Mouse (Mus musculus): ENCODE data around the gene Iqcd. TPM values are rescaled to one million over a fixed set of nuclear protein-coding genes. Genes with fewer than 3 reads are reported as not detected.

The Iqcd gene
- polyA plus RNA-seq, 1 experiment: 2.1 TPM

DNA sequence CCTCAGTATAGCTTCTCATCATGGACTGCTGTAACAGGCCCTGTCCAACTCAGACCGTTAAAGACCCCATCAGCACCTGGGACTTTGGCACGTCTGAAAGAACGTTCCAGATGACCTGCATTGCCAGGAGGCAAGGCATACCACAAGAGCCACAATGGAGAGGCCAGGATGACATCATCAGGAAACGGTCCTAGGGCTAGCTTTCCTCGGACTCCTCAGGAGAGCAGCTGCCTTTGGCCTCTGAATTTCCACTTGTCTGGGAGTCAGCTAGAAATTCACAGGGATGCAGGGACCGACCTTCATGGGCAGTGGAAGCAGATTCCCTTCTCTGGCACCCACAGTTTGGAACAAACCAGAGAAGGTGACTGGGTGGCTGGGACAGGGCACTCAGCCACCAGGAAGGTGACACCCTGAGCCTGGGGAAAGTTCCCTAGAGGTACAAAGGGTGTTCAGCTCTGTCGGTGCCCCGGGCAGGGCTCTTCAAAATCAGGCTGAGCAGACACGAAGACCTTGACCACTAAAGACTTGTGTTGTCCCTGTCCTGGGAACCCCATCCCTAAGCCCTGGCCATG lies 22.0 kb upstream of the Iqcd start:
- H3K36me3 ChIP-seq (ENCODE audit: control insufficient read depth, insufficient read depth, low read length): no peaks in the 10 kb centered on the region
- no peaks in the 10 kb centered on the region for H3K27me3 ChIP-seq (replicated peaks; ENCODE audit: control insufficient read depth, insufficient read depth, low read length)
- TF ChIP-seq CTCF (conservative IDR thresholded peaks at IDR 0.05; ENCODE audit: insufficient read depth, insufficient read length, low read depth, low read length) (no peak), POLR2A (IDR thresholded peaks at IDR 0.05; ENCODE audit: low read depth, low read length) (no peak)
- peaks cover 79% of the 10 kb centered on the region for H3K4me1 ChIP-seq (ENCODE audit: control insufficient read depth, insufficient read depth, low read length)
- DNase-seq: peak; percentile 74
- H3K4me3 ChIP-seq (ENCODE audit: insufficient read depth, low read depth, low read length): no peak overlapping the region
- 18% methylated on average over 9 of the region's 9 CpGs for WGBS
- peak overlapping the region; percentile 66 for H3K27ac ChIP-seq (ENCODE audit: insufficient read depth, low read depth, low read length)

GRCm38 (mm10) chr5:120567253-120567701 lies 21.5 kb upstream of the Iqcd start:
- Histone ChIP-seq H3K4me3 (ENCODE audit: insufficient read depth, low read depth, low read length) (no peak overlapping the region), H3K27ac (ENCODE audit: insufficient read depth, low read depth, low read length) (peak overlapping the region; percentile 66), H3K36me3 (ENCODE audit: control insufficient read depth, insufficient read depth, low read length) (no peaks in the 10 kb centered on the region), H3K27me3 (replicated peaks; ENCODE audit: control insufficient read depth, insufficient read depth, low read length) (no peaks in the 10 kb centered on the region), H3K4me1 (ENCODE audit: control insufficient read depth, insufficient read depth, low read length) (peaks cover 79% of the 10 kb centered on the region)
- TF ChIP-seq CTCF (conservative IDR thresholded peaks at IDR 0.05; ENCODE audit: insufficient read depth, insufficient read length, low read depth, low read length) (no peak), POLR2A (IDR thresholded peaks at IDR 0.05; ENCODE audit: low read depth, low read length) (no peak)
- WGBS: 37% methylated on average over 21 of the region's 21 CpGs
- DNase-seq: no peak

- Histone ChIP-seq H3K36me3 (ENCODE audit: control insufficient read depth, insufficient read depth, low read length) (no peaks in the 10 kb centered on the region), H3K4me1 (ENCODE audit: control insufficient read depth, insufficient read depth, low read length) (peaks cover 78% of the 10 kb centered on the region), H3K4me3 (ENCODE audit: insufficient read depth, low read depth, low read length) (no peak overlapping the region), H3K27me3 (replicated peaks; ENCODE audit: control insufficient read depth, insufficient read depth, low read length) (no peaks in the 10 kb centered on the region), H3K27ac (ENCODE audit: insufficient read depth, low read depth, low read length) (peak overlapping the region; percentile 43)
- 46% methylated on average over 14 of the region's 14 CpGs for WGBS
- DNase-seq: no peak
- TF ChIP-seq POLR2A (IDR thresholded peaks at IDR 0.05; ENCODE audit: low read depth, low read length) (no peak), CTCF (conservative IDR thresholded peaks at IDR 0.05; ENCODE audit: insufficient read depth, insufficient read length, low read depth, low read length) (no peak)
Measured at GRCm38 (mm10) chr5:120567761-120568211, 21.0 kb upstream of the Iqcd start.

GRCm38 (mm10) chr5:120568336-120568768 lies 20.5 kb upstream of the Iqcd start:
- H3K27me3 ChIP-seq (replicated peaks; ENCODE audit: control insufficient read depth, insufficient read depth, low read length): no peaks in the 10 kb centered on the region
- H3K4me3 ChIP-seq (ENCODE audit: insufficient read depth, low read depth, low read length): no peak overlapping the region
- peak overlapping the region; percentile 19; the same call in 1 of the 2 replicates for H3K27ac ChIP-seq (ENCODE audit: insufficient read depth, low read depth, low read length)
- WGBS: 50% methylated on average over 9 of the region's 9 CpGs
- TF ChIP-seq POLR2A (IDR thresholded peaks at IDR 0.05; ENCODE audit: low read depth, low read length) (no peak), CTCF (conservative IDR thresholded peaks at IDR 0.05; ENCODE audit: insufficient read depth, insufficient read length, low read depth, low read length) (no peak)
- H3K4me1 ChIP-seq (ENCODE audit: control insufficient read depth, insufficient read depth, low read length): peaks cover 74% of the 10 kb centered on the region
- peak; percentile 57 for DNase-seq
- no peaks in the 10 kb centered on the region for H3K36me3 ChIP-seq (ENCODE audit: control insufficient read depth, insufficient read depth, low read length)

DNA sequence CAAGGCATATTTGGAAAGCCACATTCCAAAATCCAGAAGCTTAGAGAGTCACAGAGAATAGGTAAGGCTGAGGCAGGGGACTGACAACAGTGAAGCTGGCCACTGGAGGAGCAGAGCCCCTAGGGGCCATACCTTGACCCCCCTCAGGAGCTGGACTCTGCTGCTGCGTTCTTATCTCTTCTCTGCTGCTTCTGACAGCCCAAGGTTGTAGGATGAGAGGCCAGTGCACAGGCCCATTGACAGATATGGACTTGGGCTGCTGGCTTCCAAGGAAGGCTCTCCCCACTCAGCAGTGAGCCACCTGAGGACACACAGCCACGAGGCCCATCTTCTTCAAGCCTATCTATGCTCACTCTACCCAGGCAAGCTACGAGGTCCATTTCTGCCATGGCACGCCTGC lies 19.9 kb upstream of the Iqcd start:
- Histone ChIP-seq H3K4me1 (ENCODE audit: control insufficient read depth, insufficient read depth, low read length) (peaks cover 72% of the 10 kb centered on the region), H3K36me3 (ENCODE audit: control insufficient read depth, insufficient read depth, low read length) (no peaks in the 10 kb centered on the region), H3K27ac (ENCODE audit: insufficient read depth, low read depth, low read length) (no peak overlapping the region), H3K27me3 (replicated peaks; ENCODE audit: control insufficient read depth, insufficient read depth, low read length) (no peaks in the 10 kb centered on the region), H3K4me3 (ENCODE audit: insufficient read depth, low read depth, low read length) (no peak overlapping the region)
- TF ChIP-seq POLR2A (IDR thresholded peaks at IDR 0.05; ENCODE audit: low read depth, low read length) (no peak), CTCF (conservative IDR thresholded peaks at IDR 0.05; ENCODE audit: insufficient read depth, insufficient read length, low read depth, low read length) (no peak)
- WGBS: 79% methylated on average over 4 of the region's 4 CpGs
- DNase-seq: no peak

DNA sequence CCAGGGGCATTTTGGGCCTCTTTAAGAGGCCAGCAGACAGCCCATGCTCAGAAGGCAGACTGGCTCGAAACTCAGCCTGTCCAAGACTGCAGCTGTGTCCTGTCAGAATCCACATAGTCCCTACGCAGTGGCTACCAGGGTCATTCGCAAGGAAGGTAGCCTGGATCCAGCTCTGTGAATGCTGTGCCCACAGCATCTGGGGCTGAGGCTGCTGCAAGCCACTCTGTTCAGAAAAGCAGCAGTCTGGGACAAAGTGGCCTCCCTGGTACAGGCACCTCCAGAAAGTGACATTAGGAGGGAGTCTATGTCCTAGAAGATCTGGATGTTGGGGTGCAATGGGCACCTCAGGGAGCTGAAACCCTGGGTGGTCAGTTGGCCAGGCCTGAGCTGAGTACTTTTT lies 19.0 kb upstream of the Iqcd start:
- no peak overlapping the region for H3K27ac ChIP-seq (ENCODE audit: insufficient read depth, low read depth, low read length)
- 76% methylated on average over 3 of the region's 3 CpGs for WGBS
- DNase-seq: no peak
- H3K27me3 ChIP-seq (replicated peaks; ENCODE audit: control insufficient read depth, insufficient read depth, low read length): no peaks in the 10 kb centered on the region
- H3K36me3 ChIP-seq (ENCODE audit: control insufficient read depth, insufficient read depth, low read length): no peaks in the 10 kb centered on the region
- H3K4me3 ChIP-seq (ENCODE audit: insufficient read depth, low read depth, low read length): no peak overlapping the region
- TF ChIP-seq CTCF (conservative IDR thresholded peaks at IDR 0.05; ENCODE audit: insufficient read depth, insufficient read length, low read depth, low read length) (no peak), POLR2A (IDR thresholded peaks at IDR 0.05; ENCODE audit: low read depth, low read length) (no peak)
- peaks cover 70% of the 10 kb centered on the region for H3K4me1 ChIP-seq (ENCODE audit: control insufficient read depth, insufficient read depth, low read length)

GRCm38 (mm10) chr5:120570289-120570897 lies 18.4 kb upstream of the Iqcd start:
- WGBS: 63% methylated on average over 11 of the region's 11 CpGs
- no peak for DNase-seq
- peaks cover 64% of the 10 kb centered on the region for H3K4me1 ChIP-seq (ENCODE audit: control insufficient read depth, insufficient read depth, low read length)
- H3K27me3 ChIP-seq (replicated peaks; ENCODE audit: control insufficient read depth, insufficient read depth, low read length): no peaks in the 10 kb centered on the region
- no peak overlapping the region for H3K4me3 ChIP-seq (ENCODE audit: insufficient read depth, low read depth, low read length)
- peak overlapping the region; percentile 35; the same call in 1 of the 2 replicates for H3K27ac ChIP-seq (ENCODE audit: insufficient read depth, low read depth, low read length)
- TF ChIP-seq CTCF (conservative IDR thresholded peaks at IDR 0.05; ENCODE audit: insufficient read depth, insufficient read length, low read depth, low read length): no peak
- TF ChIP-seq POLR2A (IDR thresholded peaks at IDR 0.05; ENCODE audit: low read depth, low read length): no peak
- no peaks in the 10 kb centered on the region for H3K36me3 ChIP-seq (ENCODE audit: control insufficient read depth, insufficient read depth, low read length)
